Mouse (Mus musculus) hindbrain, embryonic 13.5 days (tissue): ENCODE data around the gene Tpbg. TPM values are rescaled to one million over a fixed set of nuclear protein-coding genes. Genes with fewer than 3 reads are reported as not detected.
"Not testable (repeated sequence)": the region's sequence is repeated elsewhere in the genome, so short reads cannot be mapped to it uniquely, and the experiment has no call there.

ENCODE experiments used
- ATAC-seq: fragments of 200-750 bp; cut with Nextera tagmentation; 2 replicates; pipeline ENCODE4 v1.8.0; 2017; ENCODE audit warnings: moderate TSS enrichment; ENCODE audit not compliant: low FRiP score
- H3K27ac ChIP-seq: fragments of 300-500 bp; sonication (generic); 2 replicates; pipeline ENCODE4 v1.5.1; 2015; ENCODE audit warnings: inconsistent platforms, mild to moderate bottlenecking, moderate library complexity
- H3K27me3 ChIP-seq: fragments of 300-500 bp; sonication (generic); 2 replicates; pipeline ENCODE4 v1.6.1; 2015; ENCODE audit warnings: mild to moderate bottlenecking, inconsistent platforms
- H3K36me3 ChIP-seq: fragments of 300-500 bp; sonication (generic); 2 replicates; pipeline ENCODE4 v1.6.1; 2015; ENCODE audit warnings: mild to moderate bottlenecking, inconsistent platforms
- H3K4me1 ChIP-seq: fragments of 300-500 bp; sonication (generic); replicated peaks from 2 replicates; pipeline ENCODE4 v1.6.1; 2015; ENCODE audit warnings: inconsistent platforms
- H3K4me2 ChIP-seq: fragments of 300-500 bp; sonication (generic); 2 replicates; pipeline ENCODE4 v1.6.1; 2015; ENCODE audit warnings: inconsistent platforms, mild to moderate bottlenecking, moderate library complexity
- H3K4me3 ChIP-seq: fragments of 300-500 bp; sonication (generic); 2 replicates; pipeline ENCODE4 v1.5.1; 2015; ENCODE audit warnings: mild to moderate bottlenecking, inconsistent platforms
- H3K9ac ChIP-seq: fragments of 300-500 bp; sonication (generic); 2 replicates; pipeline ENCODE4 v1.6.1; 2015; ENCODE audit warnings: mild to moderate bottlenecking, inconsistent platforms
- H3K9me3 ChIP-seq: fragments of 300-500 bp; sonication (generic); 2 replicates; pipeline ENCODE4 v1.6.1; 2016; ENCODE audit warnings: inconsistent platforms
- WGBS: fragments of 180-500 bp; shearing (Covaris S2); methylation state at CpG from one replicate; pipeline ENCODE4 v1.1.7; 2015; 5-methylcytosine and 5-hydroxymethylcytosine counted together
- polyA plus RNA-seq: library from polyadenylated mRNA; unstranded; fragments of >200 nt; fragmentation: Nextera tagmentation; extraction: Ambion mirVana; gene quantifications from 2 replicates; pipeline ENCODE4 v1.2.1, GENCODE M21; 2015

Tpbg gene
- 19.2 and 25.9 TPM in 2 replicates for polyA plus RNA-seq

DNA sequence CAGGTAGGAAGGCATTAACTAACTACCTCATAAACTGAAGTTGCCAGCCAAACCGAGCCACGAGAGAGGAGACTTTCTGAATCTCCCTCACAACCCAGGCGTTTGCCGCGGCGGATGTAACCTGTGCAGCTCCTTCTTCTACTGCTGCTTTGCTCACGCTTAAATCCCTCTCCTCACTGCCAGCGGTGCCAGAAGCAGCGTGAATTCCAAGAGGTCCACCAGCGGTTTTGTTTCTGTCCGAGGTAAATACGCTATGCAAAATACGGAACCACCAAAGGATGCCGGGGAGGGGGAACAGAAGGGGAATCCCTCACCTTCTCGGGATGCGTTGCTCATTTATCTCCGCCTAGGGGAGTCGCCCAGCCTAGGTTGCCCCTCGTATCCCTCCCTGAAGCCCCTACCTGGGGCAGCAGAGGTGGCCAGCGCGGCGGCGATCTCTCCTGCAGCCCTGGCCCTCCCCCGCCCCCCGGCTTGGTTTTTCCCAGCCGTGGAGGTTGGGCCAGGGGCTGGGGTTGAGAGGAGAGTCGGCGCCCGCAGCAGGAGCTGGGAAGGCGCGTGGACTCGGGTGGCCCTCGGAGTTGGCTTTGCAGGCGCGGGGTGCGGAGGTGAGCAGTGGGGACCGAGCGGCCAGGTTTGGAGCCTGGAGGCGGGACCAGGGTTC is at the start of gene Tpbg:
Gene Tpbg (plus strand): TSS at position 30 of the 661 bp plus-strand sequence.
- peaks cover 21% of the 10 kb centered on the region for H3K4me1 ChIP-seq
- H3K4me2 ChIP-seq: peak within 1 kb of the TSS; percentile 84
- ATAC-seq: peak; percentile 88
- no peaks in the 10 kb centered on the region for H3K36me3 ChIP-seq
- H3K4me3 ChIP-seq: peak within 1 kb of the TSS; percentile 63
- peak within 1 kb of the TSS; percentile 89 for H3K27ac ChIP-seq
- peak within 1 kb of the TSS; percentile 83 for H3K9ac ChIP-seq
- H3K9me3 ChIP-seq: no peaks in the 10 kb centered on the region
- WGBS: under 1% methylated on average over 39 of the region's 39 CpGs
- H3K27me3 ChIP-seq: 0 out of 2 replicates have a peak, but pooled peaks cover 5% of the 10 kb centered on the region

DNA sequence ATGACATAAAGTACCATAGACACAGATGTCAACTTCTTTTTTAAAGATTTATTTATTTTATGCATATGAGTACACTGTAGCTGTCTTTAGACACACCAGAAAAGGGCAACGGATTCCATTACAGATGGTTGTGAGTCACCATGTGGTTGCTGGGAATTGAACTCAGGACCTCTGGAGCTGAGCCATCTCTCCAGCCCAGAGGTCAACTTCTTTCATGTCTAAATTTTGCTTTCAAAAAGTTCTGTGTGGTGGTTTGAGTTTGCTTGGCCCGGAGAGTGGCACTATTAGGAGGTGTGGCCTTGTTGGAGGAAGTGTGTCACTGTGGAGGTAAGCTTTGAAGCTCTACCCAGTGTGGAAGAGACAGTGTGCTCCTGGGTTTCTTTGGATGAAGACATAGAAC is 40.2 kb upstream of the Tpbg start:
- 85% methylated on average over 2 of the region's 2 CpGs for WGBS

DNA sequence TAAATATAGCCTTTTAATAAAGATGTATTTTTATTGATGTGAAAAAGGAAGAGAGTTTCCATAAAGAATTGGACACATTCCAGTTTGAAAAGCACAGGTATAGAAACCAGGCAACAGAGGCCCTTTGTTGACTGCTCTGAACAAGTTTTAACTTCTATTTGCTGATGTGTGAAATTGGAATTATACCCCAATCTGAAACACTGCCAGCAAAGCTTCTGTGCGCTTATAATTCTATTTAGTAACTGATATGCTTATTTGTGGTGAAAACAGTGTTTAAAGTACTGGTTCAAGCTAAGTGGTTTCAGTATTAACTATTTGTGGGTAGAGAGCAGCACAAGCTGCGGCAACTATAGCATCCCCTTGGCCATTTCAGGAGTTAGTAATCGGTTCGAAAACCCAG is 39.6 kb upstream of the Tpbg start:
- 74% methylated on average over 4 of the region's 4 CpGs for WGBS
- Histone ChIP-seq H3K27ac (no peak overlapping the region), H3K9me3 (no peaks in the 10 kb centered on the region), H3K36me3 (no peaks in the 10 kb centered on the region), H3K4me3 (no peak overlapping the region), H3K27me3 (no peaks in the 10 kb centered on the region), H3K4me1 (no peaks in the 10 kb centered on the region), H3K4me2 (no peak overlapping the region), H3K9ac (no peak overlapping the region)
- no peak for ATAC-seq

More for the DNA sequence above, 40.2 kb upstream of the Tpbg start:
- H3K9me3 ChIP-seq, H3K36me3 ChIP-seq, H3K4me2 ChIP-seq, H3K4me3 ChIP-seq, H3K4me1 ChIP-seq, H3K9ac ChIP-seq, H3K27ac ChIP-seq, H3K27me3 ChIP-seq, ATAC-seq: not testable (repeated sequence)

DNA sequence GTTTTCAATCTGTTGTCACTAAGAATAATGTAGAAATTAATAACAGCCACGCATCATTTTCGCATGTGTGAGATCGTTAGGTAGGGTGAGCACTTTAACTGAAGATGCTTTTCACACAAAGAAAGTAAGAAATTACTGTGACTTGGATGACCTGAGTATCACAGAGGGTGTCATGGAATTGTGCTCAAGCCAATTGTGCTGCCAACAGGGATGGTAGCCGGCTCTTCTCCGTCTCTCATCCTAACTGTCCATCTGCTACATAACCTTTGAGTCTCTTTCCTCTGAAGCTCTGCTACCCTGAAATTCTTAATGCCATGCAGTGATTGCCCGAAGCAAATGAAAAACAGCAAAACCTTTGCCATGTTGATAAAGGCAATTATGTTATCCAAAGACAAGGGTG is 35.8 kb upstream of the Tpbg start:
- no peak overlapping the region for H3K9ac ChIP-seq
- WGBS: 76% methylated on average over 6 of the region's 6 CpGs
- no peak overlapping the region for H3K4me3 ChIP-seq
- ATAC-seq: no peak
- no peaks in the 10 kb centered on the region for H3K9me3 ChIP-seq
- no peak overlapping the region for H3K4me2 ChIP-seq
- H3K27ac ChIP-seq: no peak overlapping the region
- no peaks in the 10 kb centered on the region for H3K27me3 ChIP-seq
- no peaks in the 10 kb centered on the region for H3K36me3 ChIP-seq
- no peaks in the 10 kb centered on the region for H3K4me1 ChIP-seq

DNA sequence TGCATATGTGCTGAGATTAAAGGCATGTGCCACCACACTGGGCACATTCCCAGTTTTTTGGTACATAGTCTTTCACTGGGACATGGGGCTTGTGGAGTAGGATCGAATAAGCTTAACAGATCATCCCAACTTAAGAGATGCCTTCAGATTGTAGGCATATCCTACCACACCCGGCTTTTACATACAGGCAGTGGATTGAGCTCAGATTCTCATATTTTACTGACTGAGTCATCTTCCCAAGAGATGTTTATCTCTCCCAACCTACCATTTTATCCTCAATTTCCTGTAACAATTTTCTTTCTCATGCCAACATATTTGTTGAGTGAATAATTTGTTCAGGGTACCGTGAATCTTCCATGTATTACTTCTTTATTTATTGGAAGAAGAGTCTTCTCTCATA is 32.9 kb upstream of the Tpbg start:
- H3K27ac ChIP-seq: no peak overlapping the region
- 92% methylated on average over 3 of the region's 3 CpGs for WGBS
- no peaks in the 10 kb centered on the region for H3K36me3 ChIP-seq
- no peak overlapping the region for H3K4me2 ChIP-seq
- H3K4me1 ChIP-seq: no peaks in the 10 kb centered on the region
- no peak for ATAC-seq
- H3K4me3 ChIP-seq: no peak overlapping the region
- no peaks in the 10 kb centered on the region for H3K9me3 ChIP-seq
- no peak overlapping the region for H3K9ac ChIP-seq
- no peaks in the 10 kb centered on the region for H3K27me3 ChIP-seq

DNA sequence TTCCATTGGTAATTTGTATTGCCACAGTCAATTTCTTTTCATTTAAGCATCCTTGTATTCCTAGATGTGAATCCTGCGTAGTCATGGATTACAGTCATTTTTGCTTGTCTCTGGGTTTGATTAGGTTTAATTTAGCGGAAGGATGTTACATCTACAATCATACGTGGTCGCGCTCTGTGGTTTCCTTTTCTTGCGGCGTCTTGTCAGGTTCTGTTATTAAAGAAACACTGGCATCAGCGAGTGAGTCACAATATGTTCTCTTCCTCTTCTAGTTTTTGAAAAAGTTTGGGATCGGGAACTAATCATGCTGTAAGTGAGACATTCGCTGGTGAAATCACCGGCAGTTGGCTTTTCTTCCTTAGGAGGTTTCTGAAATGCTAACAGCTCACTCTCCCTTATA is 21.4 kb upstream of the Tpbg start:
- Histone ChIP-seq H3K9ac (no peak overlapping the region), H3K27me3 (no peaks in the 10 kb centered on the region), H3K4me2 (no peak overlapping the region), H3K4me1 (no peaks in the 10 kb centered on the region), H3K36me3 (no peaks in the 10 kb centered on the region), H3K9me3 (no peaks in the 10 kb centered on the region), H3K4me3 (no peak overlapping the region), H3K27ac (no peak overlapping the region)
- no peak for ATAC-seq
- 83% methylated on average over 11 of the region's 11 CpGs for WGBS

DNA sequence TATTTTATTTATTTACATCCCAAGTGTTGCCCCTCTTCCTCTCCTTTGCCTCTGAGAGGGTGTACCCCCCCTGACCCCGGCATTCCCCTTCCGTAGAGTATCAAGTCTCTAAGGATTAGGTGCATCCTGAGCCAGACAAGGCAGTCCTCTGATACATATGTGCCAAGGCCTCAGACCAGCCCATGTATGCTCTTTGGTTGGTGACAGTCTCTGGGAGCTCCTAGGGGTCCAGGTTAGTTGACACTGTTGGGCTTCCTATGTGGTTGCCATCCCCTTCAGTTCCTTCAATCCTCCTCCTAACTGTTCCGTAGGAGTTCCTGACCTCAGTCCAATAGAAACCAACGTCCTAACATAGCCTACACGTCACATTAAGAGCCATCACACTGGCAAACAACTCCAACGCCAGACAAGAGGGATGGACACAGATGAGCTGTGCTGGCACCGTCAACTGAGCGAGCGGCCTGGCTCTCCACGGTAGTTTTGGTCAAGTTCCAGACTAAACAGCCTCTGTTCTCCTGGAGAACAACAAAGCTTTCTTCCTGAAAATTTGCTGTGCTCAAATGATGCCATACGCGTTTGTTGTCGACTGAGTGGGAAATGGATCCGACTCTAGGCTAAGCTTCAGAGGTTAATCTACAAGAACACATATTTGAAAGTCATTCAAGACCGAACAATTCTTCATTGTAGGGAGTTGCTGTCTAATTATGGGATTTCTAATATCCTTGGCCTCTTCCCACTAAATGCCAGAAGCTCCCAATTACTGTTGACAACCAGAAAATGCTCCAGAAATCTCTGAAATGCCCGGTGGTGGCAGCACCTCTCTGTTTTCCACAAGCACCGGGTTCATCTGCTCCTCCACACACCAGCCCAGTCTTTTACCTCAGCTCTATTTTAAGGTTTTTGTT is 6.4 kb upstream of the Tpbg start:
- H3K27me3 ChIP-seq: no peaks in the 10 kb centered on the region
- no peaks in the 10 kb centered on the region for H3K4me1 ChIP-seq
- no peak overlapping the region for H3K27ac ChIP-seq
- H3K9ac ChIP-seq: no peak overlapping the region
- WGBS: 80% methylated on average over 17 of the region's 17 CpGs
- no peak overlapping the region for H3K4me2 ChIP-seq
- ATAC-seq: no peak
- no peaks in the 10 kb centered on the region for H3K36me3 ChIP-seq
- no peak overlapping the region for H3K4me3 ChIP-seq
- H3K9me3 ChIP-seq: no peaks in the 10 kb centered on the region

DNA sequence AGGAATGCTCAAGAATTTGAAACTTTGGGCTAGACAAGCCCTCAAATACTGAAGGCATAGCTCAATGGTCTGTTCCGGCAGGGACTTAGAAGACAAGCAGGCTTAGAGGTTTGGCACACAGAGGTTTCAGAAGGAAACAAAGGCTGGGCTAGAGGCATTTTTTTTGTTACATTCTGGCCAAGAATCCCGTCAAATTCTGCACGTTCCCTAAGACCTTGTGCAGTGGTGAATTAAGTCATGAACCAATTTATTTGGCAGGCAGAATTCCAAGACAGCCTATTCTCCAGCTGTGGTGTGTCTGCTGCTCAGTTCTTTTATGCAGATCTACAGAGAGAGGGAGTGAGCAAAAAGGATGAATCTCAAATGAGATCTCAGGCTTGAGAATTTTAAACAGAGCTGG is 2.6 kb upstream of the Tpbg start:
- no peak overlapping the region for H3K4me3 ChIP-seq
- H3K9me3 ChIP-seq: no peaks in the 10 kb centered on the region
- no peak for ATAC-seq
- H3K36me3 ChIP-seq: no peaks in the 10 kb centered on the region
- 0 out of 2 replicates have a peak, but pooled peaks cover 2% of the 10 kb centered on the region for H3K27me3 ChIP-seq
- H3K4me1 ChIP-seq: peaks cover 15% of the 10 kb centered on the region
- H3K4me2 ChIP-seq: no peak overlapping the region
- WGBS: 44% methylated on average over 3 of the region's 3 CpGs
- H3K27ac ChIP-seq: no peak overlapping the region
- H3K9ac ChIP-seq: no peak overlapping the region

DNA sequence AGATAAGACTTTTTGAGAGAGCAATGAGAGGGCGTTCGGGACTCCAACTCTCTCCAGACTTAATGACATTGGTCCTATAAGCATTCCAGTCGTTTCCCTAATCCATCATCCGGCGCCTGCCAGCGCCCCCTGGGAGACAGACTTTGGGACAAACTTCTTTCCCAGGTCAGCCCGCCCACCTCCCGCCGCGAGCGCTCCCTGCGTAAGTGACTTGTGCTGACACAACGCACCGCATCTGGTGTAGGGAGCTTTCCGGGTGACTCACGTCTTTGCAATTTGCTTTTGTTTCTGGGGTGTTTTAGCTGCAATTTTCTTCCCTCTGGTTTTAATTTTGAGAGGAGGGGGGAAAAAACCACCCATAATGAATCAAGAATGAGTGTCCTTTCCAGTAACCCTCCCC is 289 bp upstream of the Tpbg start:
- ATAC-seq: no peak

DNA sequence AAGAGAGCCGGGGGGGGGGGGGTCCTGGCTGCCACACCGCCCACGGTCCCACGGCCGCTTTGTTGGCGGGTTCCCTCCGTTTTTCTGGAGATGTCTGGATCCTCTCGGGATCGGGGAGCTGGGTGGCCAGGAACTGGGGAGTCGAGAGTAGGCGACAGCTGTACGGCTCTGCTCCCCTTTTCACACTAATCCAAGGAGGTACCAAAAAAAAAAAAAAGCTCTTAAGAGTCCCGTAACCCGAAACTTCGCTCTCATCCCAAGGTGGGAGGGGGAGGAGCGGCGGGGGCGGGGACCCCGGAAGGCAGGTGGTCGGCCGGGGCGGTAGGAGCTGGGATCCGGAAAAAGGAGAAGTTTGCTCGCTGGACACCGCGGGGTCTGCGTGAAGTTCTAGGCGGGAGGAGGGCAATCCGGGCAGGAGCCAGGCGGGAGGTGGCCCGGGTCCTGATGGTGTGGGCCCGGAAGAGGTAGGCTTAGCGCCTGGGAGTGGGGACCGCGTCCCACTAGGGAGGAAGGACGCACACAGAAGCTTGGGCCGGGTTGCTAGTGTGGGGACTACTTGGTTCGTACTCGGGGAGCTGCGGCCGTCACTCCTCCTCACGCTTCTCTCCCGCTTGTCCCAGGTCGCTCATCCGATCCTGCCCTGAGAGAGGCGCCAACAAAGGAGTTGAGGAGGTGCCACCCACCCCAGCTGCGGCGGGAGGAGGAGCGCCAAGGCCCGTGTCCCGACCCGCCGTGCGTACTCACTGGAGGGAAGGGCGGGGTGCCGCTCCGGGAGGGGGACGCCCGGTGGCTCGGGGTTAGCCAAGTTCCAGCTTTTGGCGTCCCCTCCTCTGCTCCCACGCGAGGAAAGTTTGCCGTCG is 1.1 kb downstream of the Tpbg start:
- Histone ChIP-seq H3K9ac (peak overlapping the region; percentile 83), H3K9me3 (no peaks in the 10 kb centered on the region), H3K4me2 (peak overlapping the region; percentile 84), H3K27ac (peak overlapping the region; percentile 89), H3K27me3 (0 out of 2 replicates have a peak, but pooled peaks cover 5% of the 10 kb centered on the region), H3K4me1 (peaks cover 21% of the 10 kb centered on the region), H3K4me3 (peak overlapping the region; percentile 63), H3K36me3 (peaks cover 4% of the 10 kb centered on the region; the same call in 1 of the 2 replicates)
- peak; percentile 71 for ATAC-seq
- WGBS: under 1% methylated on average over 64 of the region's 65 CpGs

More for the DNA sequence above, 289 bp upstream of the Tpbg start:
- Histone ChIP-seq H3K4me2 (peak overlapping the region; percentile 84), H3K9me3 (no peaks in the 10 kb centered on the region), H3K4me1 (peaks cover 21% of the 10 kb centered on the region), H3K36me3 (no peaks in the 10 kb centered on the region), H3K9ac (peak overlapping the region; percentile 83; the same call in 1 of the 2 replicates), H3K27ac (0 out of 2 replicates have a peak overlapping the region, but pooled peaks have one; percentile 89), H3K27me3 (0 out of 2 replicates have a peak, but pooled peaks cover 5% of the 10 kb centered on the region), H3K4me3 (peak overlapping the region; percentile 63)
- WGBS: under 1% methylated on average over 16 of the region's 16 CpGs

DNA sequence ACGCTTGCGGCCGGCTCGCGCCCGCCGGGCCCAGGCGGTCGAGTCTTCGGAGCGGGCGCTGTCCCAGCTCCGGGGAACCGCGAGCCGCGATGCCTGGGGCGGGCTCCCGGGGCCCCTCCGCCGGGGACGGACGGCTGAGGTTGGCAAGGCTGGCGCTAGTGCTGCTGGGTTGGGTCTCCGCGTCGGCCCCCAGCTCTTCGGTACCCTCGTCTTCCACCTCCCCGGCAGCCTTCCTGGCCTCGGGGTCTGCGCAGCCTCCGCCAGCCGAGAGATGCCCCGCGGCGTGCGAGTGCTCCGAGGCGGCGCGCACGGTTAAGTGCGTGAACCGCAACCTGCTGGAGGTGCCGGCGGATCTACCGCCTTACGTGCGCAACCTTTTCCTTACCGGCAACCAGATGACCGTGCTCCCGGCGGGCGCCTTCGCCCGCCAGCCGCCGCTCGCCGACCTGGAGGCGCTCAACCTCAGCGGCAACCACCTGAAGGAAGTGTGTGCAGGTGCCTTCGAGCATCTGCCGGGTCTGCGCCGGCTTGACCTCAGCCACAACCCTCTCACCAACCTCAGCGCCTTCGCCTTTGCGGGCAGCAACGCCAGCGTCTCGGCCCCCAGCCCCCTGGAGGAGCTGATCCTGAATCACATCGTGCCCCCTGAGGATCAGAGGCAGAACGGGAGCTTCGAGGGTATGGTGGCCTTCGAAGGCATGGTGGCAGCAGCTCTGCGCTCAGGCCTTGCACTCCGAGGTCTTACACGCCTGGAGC is 1.9 kb downstream of the Tpbg start:
- peak overlapping the region; percentile 63 for H3K4me3 ChIP-seq
- H3K27me3 ChIP-seq: 0 out of 2 replicates have a peak, but pooled peaks cover 5% of the 10 kb centered on the region
- H3K27ac ChIP-seq: peak overlapping the region; percentile 89
- H3K4me1 ChIP-seq: peaks cover 21% of the 10 kb centered on the region
- H3K9me3 ChIP-seq: no peaks in the 10 kb centered on the region
- peak overlapping the region; percentile 83 for H3K9ac ChIP-seq
- ATAC-seq: peak; percentile 56
- WGBS: 3% methylated on average over 79 of the region's 80 CpGs
- H3K4me2 ChIP-seq: peak overlapping the region; percentile 84
- H3K36me3 ChIP-seq: peaks cover 6% of the 10 kb centered on the region; the same call in 1 of the 2 replicates
